25 mouse cellular contexts compared by ENCODE assay signal in the genomic region with DNA sequence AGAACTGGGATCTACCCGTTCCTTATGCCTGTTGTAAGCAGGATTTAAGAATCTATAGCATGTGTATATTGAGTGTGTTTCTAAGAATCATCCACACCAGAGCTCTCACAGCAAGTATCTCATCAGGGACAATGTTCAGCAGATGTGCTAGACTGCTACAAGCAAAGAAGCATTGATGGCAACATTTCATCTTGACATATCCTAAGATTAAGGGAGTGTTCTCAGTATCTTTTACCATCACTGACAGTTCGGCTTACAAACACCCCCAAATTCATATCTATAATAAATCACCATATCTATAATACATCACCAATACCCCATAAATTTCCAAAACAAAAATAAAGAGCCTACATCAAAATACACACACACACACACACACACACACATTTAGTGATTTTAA.
"Had no signal": no experiment of that assay in that cellular context is flagged by ENCODE, and none has a peak within 500 bp of the region (broad histone marks: within the 10 kb centered on the region; RNA-seq: fewer than 3 reads in every experiment).

No protein-coding gene starts in this region.

- H3K27ac ChIP-seq: gastrocnemius, adult 2 months; heart, embryonic 10.5 days; hindbrain, embryonic 10.5 days; hindbrain, embryonic 12.5 days; hindbrain, embryonic 14.5 days; intestine, embryonic 15.5 days; kidney, postnatal 0 days; layer of hippocampus, adult 2 months; left cerebral cortex, adult 2 months; limb, embryonic 13.5 days had no signal

- ATAC-seq: forebrain, embryonic 16.5 days; hindbrain, embryonic 16.5 days; inflammation-experienced regulatory T-cells, adult 6 months; intestine, embryonic 15.5 days; intestine, postnatal 0 days had no signal

- H3K27me3 ChIP-seq: heart, embryonic 12.5 days; hindbrain, embryonic 12.5 days; intestine, embryonic 15.5 days; limb, embryonic 13.5 days had no signal

- H3K9me3 ChIP-seq: heart, embryonic 10.5 days; heart, embryonic 12.5 days; hindbrain, embryonic 10.5 days; hindbrain, embryonic 12.5 days; intestine, embryonic 15.5 days; limb, embryonic 13.5 days had no signal

- DNase-seq: gastrocnemius, adult 2 months; gastrocnemius, postnatal 10 days; gastrocnemius, postnatal 25 days; heart, adult 18-20 months; heart, postnatal 10 days; heart, postnatal 4 days; kidney, adult 18-20 months; kidney, adult 8-10 months; kidney, postnatal 25 days; kidney, postnatal 4 days; liver had no signal

- H3K36me3 ChIP-seq: heart, embryonic 10.5 days; heart, embryonic 12.5 days; hindbrain, embryonic 10.5 days; hindbrain, embryonic 12.5 days; intestine, embryonic 15.5 days; limb, embryonic 13.5 days had no signal

- H3K4me2 ChIP-seq: heart, embryonic 12.5 days; hindbrain, embryonic 12.5 days; hindbrain, embryonic 14.5 days; intestine, embryonic 15.5 days; limb, embryonic 13.5 days had no signal

- H3K9ac ChIP-seq: heart, embryonic 12.5 days; hindbrain, embryonic 12.5 days; hindbrain, embryonic 14.5 days; intestine, embryonic 15.5 days; limb, embryonic 13.5 days had no signal

- H3K4me3 ChIP-seq: gastrocnemius, adult 2 months; heart, embryonic 10.5 days; heart, embryonic 12.5 days; hindbrain, embryonic 10.5 days; hindbrain, embryonic 12.5 days; intestine, embryonic 15.5 days; layer of hippocampus, adult 2 months; left cerebral cortex, adult 2 months; limb, embryonic 13.5 days had no signal

- H3K4me1 ChIP-seq: heart, embryonic 10.5 days; heart, embryonic 12.5 days; hindbrain, embryonic 12.5 days; intestine, embryonic 15.5 days had no signal
